In the genomic region with DNA sequence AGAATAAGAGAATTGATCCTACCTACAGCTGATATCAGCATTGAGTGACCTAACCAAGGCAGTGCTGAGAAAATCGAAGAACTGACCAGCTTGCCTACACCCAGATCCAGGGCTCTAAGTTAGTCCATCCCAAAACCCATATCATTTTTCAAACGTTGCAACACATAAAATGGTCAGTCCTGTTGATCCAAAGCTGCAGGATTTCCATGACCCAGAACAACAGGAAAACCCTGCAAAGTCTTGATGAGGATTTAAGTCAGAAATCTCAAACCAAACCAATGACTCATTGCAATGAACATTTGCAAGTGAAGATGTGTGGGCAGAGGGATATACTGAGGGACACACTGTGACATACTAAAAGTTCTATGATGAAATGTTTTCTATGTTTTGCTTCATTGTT, we compare ENCODE assay signal across 21 mouse cellular contexts.
"Had no signal": no experiment of that assay in that cellular context is flagged by ENCODE, and none has a peak within 500 bp of the region (broad histone marks: within the 10 kb centered on the region; RNA-seq: fewer than 3 reads in every experiment).

No protein-coding gene starts in this region.

- ATAC-seq: hindbrain, embryonic 16.5 days; hindbrain, postnatal 0 days; inflammation-experienced regulatory T-cells, adult 6 months; intestine, embryonic 15.5 days; intestine, embryonic 16.5 days; intestine, postnatal 0 days had no signal

- DNase-seq: heart, postnatal 10 days; heart, postnatal 14 days; heart, postnatal 36 days; heart, postnatal 4 days; kidney, adult 11 months; kidney, adult 2 months; kidney, adult 8-10 months; kidney, adult 9 months; kidney, postnatal 10 days; kidney, postnatal 14 days; kidney, postnatal 25 days; kidney, postnatal 36 days; kidney, postnatal 4 days; layer of hippocampus, adult 9-11 months; layer of hippocampus, postnatal 36 days had no signal
